Mouse (Mus musculus) neural tube, embryonic 10.5 days (tissue): ENCODE data around the gene Zbed6.
A peak's percentile ranks its signal among the peaks of the same experiment; 100 is the strongest.

ENCODE experiments used
- DNase-seq: peaks from one replicate; pipeline ENCODE4 v3.0.0-alpha.2; 2017; ENCODE audit warnings: low spot score; ENCODE audit errors: extremely low spot score

Gene Zbed6

DNA sequence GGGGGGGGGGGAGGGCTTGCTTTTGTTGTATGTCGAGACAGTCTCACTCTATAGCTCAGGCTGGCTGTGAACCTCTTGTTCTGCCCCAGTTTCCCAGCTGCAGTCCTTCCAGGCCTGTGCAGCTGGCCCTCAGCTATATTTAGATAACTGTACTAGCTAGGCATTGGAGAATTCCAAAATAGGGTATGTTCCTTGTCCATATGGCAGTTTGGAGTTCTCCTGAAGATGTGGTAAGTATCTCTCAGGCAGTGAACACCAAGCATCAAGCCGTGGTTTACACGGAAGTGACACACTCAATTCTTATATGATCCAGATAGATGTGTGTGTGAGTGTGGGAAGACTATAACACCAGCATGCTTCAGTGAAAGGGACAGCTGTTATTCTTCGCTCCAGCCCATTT is 2.7 kb upstream of the Zbed6 start:
- no peak for DNase-seq

DNA sequence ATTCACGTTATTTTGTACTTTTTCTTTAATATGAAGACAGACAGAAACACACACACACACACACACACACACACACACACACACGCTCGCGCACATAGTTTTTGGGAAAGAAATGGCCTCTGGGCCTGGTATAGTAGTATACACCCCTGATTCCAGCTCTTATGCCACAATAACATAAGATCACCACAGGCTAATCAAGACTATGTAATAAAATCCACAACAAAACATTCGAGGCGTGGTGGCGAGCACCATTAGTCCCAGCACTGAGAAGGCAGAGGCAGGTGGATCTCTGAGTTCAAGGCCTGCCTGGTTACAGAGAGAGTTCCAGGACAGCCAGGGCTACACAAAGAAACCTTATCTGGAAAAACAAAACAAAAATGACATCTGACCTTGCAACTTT is 2.3 kb upstream of the Zbed6 start:
- DNase-seq, result no peak

DNA sequence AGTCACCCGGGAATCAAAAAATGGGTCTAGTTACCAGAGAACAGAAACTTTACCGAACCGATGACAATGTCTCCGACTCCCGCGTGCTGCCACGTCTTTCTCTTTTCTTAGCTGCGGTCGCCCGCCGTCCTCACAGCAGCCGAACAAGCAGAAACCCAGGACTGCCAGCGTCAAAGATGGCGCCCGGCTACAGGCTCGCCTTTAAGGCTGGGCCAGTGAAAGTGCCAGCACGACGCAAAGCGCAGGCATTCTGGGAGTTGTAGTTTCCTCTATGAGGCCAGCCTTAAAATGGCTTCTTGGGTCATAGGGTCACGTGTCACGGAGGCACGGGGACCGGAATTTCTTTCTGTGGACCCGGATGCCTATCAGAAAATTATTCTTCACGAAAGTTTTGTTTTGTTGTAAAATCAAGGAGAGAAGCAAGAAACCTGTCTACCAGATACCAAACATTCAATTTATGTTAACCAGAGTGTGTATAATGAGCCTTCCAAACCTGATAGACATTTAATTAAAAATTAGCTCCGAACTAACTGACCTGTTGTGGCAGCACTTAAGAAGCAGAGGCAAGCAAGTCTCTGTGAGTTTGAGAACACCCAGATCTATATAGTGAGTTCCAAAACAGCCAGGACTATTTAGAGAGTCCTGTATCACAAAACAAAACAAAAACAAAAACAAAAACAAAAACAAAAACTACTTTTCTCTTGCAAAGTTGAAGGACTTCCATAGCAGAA is 683 bp upstream of the Zbed6 start, which contains the start of gene Gm38394:
Gene Gm38394 (minus strand): TSS at position 116 of the 731 bp plus-strand sequence.
- peak; percentile 89 for DNase-seq

DNA sequence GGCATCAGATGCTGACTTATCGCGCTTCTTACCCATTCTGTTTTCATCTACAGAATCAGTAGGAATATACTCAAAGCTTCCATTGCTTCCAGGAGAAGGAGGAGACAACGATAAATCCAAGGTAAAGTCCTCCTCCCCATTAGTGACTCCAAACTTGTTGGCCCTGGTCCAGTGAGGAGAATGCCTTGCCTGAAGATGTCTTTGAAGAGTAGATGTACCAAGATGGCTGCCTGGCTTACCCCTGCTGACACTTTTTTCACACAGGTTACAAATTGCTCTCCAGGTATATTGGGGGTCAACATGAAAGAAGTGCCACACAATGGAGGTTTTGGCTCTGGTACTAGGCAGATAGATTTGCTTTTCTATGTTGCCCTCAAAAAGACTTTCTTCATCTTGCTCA is 1.8 kb downstream of the Zbed6 start:
- no peak for DNase-seq

DNA sequence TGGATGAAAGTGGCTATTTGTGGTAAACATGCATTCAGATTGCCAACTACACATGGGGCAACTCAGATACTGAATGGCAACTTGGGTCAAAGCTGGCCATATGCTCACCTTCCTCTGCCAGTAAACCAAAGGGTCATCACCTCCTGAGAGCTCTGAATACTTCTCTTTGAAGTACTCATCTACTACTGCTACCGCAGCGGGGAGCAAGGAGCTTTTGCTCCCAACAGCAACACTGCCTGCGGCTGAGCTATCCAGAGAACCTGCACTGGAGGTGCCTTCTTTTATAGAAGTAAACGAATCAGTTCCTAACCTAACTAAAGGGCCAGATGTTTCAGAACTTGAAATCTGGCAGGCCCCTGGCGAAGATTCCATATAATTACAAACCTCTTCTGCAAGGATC is 3.9 kb downstream of the Zbed6 start:
- no peak for DNase-seq

DNA sequence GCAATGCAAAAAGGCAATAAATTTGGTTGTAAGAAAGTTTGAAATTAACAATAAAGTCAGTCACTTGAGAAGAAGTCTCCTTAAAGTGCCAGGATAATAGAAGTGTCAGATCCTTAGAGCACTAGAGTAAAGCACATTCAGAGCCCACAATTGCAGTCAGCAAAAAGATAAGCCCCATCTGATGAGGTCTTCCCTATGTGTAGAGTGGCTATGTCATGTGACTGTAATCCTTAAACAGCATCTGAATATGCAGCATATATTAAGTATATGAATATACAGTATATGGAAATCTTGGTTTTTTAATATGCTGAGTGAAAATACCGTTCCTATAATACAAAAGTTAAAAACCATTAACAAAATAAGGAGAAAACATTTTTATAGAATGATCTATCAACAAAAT is 7.7 kb downstream of the Zbed6 start:
- no peak for DNase-seq

DNA sequence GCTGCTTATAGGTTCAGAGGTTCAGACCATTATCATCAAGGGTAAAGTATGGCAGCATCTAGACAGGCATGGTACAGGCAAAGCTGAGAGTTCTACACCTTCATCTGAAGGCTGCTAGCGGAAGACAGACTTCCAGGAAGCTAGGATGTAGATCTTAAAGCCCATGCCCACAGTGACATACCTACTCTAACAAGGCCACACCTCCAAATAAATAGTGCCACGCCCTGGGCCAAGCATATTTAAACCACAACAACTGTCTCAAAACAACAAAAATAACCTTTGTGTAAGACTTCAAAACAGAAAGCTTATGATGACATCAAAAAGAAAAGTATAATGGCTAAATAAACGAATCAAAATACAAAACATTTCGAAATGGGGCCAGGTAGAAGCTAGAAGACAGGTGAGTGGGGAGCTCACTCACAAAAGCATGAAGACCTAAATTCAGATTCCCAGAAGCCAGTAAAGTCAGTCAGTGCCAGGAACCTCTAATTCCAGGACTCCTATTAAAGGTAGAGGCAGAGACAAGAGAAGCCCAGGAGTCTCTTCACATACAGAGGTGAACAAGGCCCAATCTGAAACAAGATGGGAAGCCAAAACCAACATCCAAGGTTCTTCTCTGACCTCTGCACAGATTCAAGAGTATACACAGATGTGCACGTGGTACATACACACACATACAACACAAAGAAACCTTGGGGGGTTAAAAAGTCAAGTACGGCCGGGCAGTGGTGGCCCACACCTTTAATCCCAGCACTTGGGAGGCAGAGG is 10.2 kb downstream of the Zbed6 start:
- DNase-seq, result no peak

DNA sequence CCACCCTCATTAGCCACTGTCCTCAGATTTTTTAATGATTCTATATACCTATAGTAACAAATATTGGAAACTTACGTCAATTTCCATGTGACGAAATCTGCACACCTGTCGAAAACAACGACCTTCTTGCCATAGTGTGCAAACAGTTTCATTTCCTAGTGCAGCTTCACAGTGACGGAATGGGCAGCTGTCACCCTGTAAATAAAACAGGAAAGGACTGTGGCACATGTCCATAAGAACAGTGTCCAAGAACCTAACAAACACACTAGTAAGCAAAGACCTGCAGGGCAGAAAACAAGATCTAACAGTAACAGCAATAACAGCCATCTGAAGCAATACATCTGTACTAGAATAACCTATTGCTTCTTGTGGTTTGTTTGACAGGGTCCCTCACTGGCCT is 15.0 kb downstream of the Zbed6 start:
- no peak for DNase-seq

DNA sequence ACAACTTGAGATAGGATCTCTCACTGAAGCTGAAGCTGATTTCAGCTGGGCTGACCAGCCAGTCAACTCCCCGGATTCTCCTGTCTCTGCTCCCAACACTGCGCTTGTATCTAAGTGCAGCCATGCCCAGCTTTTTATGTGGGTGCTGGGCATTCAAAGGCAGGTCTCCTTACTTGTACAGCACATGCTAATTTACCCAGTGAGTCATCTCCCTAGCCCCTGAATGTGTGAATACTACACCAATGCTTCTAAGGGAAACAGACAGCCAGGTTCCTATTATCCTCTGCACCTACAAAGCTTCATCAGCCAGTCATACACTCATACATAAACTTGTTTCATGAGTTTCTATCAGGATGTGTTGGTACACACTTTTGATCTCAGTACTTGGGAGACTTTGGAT is 19.5 kb downstream of the Zbed6 start:
- no peak for DNase-seq

DNA sequence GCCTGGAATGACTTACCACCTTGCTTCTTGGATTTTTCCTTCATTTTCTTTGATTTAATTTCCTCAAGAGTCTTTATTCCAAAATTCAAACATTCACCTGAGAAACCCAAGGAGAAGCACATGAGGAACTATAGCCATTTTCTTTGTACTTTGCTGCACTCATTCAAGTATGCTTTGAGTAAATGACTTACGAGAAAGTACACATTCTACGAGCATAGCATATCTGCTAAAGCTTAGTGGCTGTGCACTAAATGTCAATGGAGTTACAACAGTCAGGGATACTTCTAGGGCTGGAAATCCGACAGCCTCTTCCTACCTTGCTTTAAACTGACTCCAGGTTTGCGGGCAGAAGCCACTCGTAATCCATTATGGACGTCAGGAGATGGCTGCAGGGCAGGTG is 22.2 kb downstream of the Zbed6 start:
- no peak for DNase-seq

DNA sequence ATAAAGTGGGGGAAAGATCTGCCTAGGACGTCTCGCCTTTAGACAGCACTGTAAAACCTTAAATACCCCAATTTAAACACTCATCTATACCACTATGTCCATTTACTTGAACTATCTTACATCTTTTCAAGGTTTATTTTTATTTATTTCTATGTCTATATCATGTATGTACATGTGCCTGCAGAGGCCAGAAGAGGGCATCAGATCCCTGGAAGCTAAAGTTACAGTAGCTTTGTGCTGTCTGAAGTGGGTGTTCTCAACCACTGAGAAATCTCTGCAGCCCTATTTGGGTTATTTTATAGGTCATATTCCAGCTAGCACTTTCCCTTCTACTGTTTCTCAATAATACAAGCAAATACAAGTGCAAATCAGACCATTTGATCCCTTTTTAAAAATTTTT is 28.5 kb downstream of the Zbed6 start:
- no peak for DNase-seq

DNA sequence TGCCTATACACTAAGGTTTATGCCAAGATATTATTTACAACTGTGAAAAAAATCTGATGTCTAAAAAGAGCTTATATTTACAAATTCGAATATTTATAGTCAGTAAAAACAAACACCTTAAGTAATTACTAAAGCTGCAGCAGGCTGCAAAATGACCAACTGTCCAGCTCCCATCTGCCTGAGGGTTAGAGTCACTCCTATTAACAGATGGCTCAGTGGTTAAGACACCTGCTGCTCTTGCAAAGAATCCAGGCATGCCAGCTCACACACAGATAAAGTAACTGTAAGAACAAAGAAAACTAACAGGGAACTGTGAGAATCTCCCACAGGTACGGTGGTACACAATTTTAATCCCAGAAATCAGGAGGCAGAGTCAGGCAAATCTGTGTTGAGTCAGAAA is 35.6 kb downstream of the Zbed6 start:
- no peak for DNase-seq

DNA sequence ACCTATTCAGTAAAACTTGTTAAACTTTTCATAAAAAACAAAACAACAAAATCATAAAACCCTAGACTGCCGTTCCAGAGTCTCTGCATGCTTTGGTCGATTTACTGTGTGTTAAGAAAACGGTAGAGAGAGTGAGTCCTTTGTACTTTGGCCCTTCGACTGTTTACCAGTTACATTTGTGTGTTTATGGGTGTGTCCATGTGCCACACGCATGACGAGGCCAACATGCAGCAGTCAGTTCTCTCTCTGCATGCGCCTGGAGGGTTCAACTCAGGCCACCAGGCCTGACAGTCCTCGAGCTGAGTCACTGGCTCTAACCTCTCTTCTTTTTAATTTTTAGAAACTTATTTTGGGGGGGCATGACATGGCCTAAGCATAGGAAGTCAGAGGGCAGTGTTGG is 42.4 kb downstream of the Zbed6 start:
- no peak for DNase-seq

DNA sequence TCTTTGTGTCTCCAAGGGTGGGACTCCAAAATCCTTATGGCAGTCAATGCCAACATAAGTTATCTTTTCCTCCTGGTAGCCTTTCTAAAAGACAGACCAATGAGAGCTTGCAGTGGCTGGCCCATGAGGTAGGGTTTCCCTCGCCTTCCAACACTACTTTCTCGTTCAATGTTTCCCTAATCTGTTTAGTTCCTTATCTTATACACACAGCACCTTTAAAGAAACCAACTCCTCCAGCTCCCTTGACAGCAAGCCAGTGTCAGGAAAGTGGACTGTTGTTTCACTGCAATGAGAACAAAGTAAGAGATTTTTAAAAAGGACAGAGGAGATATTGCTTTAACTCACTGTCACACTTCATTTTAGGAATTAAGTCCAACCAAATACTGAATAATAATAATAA is 42.8 kb downstream of the Zbed6 start:
- DNase-seq, result no peak

DNA sequence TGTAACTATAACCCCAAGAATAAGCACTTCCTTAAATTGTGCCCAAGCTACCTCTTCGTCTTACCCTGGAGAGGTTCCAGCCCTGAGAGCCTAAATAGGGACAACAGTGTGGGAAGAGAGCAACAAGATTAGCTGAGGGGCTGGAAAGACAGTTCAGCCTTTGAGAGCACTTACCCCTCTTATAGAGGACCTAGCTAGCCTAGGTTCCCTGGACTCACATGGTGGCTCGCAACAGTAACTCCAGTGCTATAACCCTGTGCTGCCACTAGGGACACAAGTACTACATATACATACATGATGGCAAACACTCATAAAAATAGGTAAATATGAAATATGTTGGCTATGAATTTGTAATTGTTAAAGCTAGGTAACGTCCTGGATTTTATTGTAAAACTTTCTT is 46.9 kb downstream of the Zbed6 start:
- no peak for DNase-seq

DNA sequence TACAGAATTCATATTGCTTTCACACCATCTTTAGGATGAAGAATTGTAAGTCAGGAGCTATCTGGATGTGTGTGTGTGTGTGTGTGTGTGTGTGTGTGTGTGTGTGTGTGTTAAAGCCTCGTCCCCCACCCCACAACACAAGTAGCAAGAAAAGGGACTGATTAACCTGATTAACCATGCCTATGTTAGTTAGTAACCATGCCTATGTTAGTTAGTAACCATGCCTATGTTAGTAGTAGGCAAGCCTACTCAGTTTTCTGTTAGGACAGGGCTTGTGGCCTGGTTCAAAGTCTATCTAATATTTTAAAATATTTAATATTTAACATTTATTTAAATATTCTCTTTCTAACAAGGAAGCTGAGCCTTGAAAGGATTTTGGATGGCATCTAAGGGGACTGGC is 49.2 kb downstream of the Zbed6 start:
- no peak for DNase-seq

DNA sequence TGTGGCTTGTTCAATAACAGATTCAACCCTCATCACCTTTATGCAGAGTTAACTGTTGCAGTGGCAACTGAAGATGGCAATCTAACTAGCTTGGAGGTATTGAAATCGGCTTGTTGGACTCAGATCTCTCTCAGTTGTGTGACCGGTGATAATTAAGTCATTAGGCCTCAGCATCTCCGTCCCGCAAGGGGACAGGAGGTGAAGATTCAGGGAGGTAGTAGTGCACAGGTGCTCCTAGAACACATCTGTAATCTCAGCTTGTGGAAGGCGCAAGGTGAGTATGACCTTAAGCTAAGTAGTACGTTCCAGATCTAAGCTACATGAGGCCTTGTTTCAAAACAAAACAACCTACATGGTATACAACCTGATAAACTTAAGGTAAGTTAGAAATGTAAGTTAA is 50.1 kb downstream of the Zbed6 start:
- DNase-seq, result no peak

DNA sequence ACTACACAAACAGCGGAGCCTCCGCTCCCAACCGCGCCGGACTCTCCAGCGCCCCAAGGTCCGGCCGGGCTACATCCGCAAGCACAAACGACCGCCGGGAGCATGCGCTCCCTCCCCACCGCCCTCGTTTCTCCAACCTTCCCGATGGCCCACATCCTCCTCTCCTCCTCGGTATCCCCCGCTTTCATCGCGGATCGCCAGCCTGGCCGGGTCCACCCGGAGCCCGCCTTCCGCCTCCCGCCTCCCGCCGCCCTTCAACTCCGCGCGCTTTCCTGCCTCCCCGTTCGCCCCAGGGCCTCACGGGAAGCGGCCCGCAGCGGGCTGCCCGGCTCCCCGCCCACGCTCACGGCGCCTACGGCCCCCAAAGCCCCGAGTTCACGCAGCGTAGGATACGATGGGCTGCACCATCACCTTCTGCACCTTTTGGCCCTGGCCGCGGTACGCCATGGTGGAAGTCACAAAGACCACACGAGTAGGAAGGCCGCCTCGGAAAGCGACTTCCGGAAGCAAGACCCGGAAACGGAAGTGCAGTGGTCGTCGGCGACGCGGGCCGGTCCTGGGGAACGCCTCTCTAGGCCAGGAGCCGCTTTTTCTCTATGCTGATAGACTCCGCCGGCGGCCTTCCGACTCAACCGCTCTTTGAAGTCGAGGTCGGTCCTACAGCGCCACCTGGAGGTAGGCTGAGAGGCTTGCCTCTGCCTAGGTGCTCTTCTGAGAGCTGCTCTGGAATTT is 50.7 kb downstream of the Zbed6 start, which contains the start of gene Snrpe:
Gene Snrpe (minus strand): TSS at position 521 of the 732 bp plus-strand sequence.
- DNase-seq, result peak; percentile 100
